Comparison of ENCODE assay signal across 9 mouse cellular contexts in genomic region chr11:52365143-52365542, GRCm38 (mm10). TPM values are rescaled to one million over a fixed set of nuclear protein-coding genes. Genes with fewer than 3 reads are reported as not detected.
DNase-seq lines count a peak whose midpoint lies in the region; ATAC-seq and TF ChIP-seq lines count a peak whose summit lies in the region.
"Had no signal": no experiment of that assay in that cellular context is flagged by ENCODE, and none has a peak within 500 bp of the region (broad histone marks: within the 10 kb centered on the region; RNA-seq: fewer than 3 reads in every experiment).

No protein-coding gene starts in this region.

- no peak for TF ChIP-seq CTCF in hindbrain, postnatal 0 days (IDR thresholded peaks at IDR 0.05; ENCODE audit: low read depth)

- peaks cover 42% of the 10 kb centered on the region for H3K4me1 ChIP-seq in hindbrain, embryonic 12.5 days
- H3K4me1 ChIP-seq in hindbrain, postnatal 0 days (ENCODE audit: insufficient read depth, low read length): peaks cover 18% of the 10 kb centered on the region

- ATAC-seq in hindbrain, embryonic 12.5 days (ENCODE audit: low FRiP score): no peak
- ATAC-seq in hindbrain, postnatal 0 days: no peak

- no peak for DNase-seq in hindbrain, postnatal 0 days (ENCODE audit: low spot score)
- peak; percentile 25 for DNase-seq in NIH3T3 (ENCODE audit: low read depth)
- peak; percentile 98 for DNase-seq in heart, adult 11 months
- DNase-seq in left cerebral cortex, postnatal 25 days (ENCODE audit: low spot score in 2 of 2): peak; percentile 47 to 65
- peak; percentile 45 to 58 for DNase-seq in right cerebral cortex, adult 2 months (ENCODE audit: low spot score in 2 of 2)
- DNase-seq in cerebellum, adult 18-20 months: no peak
- DNase-seq in cerebellum, adult 9-11 months: no peak

- H3K36me3 ChIP-seq in hindbrain, embryonic 12.5 days: no peaks in the 10 kb centered on the region
- H3K36me3 ChIP-seq in hindbrain, postnatal 0 days (ENCODE audit: insufficient read depth, low read length): no peaks in the 10 kb centered on the region

- 60% methylated on average over 1 of the region's 1 CpGs for WGBS in hindbrain, embryonic 12.5 days
- 64% methylated on average over 1 of the region's 1 CpGs for WGBS in hindbrain, postnatal 0 days

- H3K27ac ChIP-seq in hindbrain, embryonic 12.5 days: no peak overlapping the region; the same call in 1 of the 2 replicates
- H3K27ac ChIP-seq in hindbrain, postnatal 0 days: no peak overlapping the region

- peak overlapping the region; percentile 38 for H3K9ac ChIP-seq in hindbrain, embryonic 12.5 days
- no peak overlapping the region; the same call in 1 of the 2 replicates for H3K9ac ChIP-seq in hindbrain, postnatal 0 days (replicated peaks; ENCODE audit: low read length)

- no peak overlapping the region for H3K4me3 ChIP-seq in hindbrain, embryonic 12.5 days
- no peak overlapping the region for H3K4me3 ChIP-seq in hindbrain, postnatal 0 days (ENCODE audit: low read length)
- H3K4me3 ChIP-seq: erythroblast, embryonic 14.5 days had no signal

- H3K9me3 ChIP-seq in hindbrain, embryonic 12.5 days (replicated peaks): no peaks in the 10 kb centered on the region
- no peaks in the 10 kb centered on the region for H3K9me3 ChIP-seq in hindbrain, postnatal 0 days (ENCODE audit: low read length)

- intact Hi-C loops in left cerebral cortex, postnatal 25 days (cut with DNase I): no loop called here

- no peak overlapping the region for H3K4me2 ChIP-seq in hindbrain, embryonic 12.5 days (replicated peaks)
- no peak overlapping the region for H3K4me2 ChIP-seq in hindbrain, postnatal 0 days (ENCODE audit: low read depth, low read length)

- no peaks in the 10 kb centered on the region for H3K27me3 ChIP-seq in hindbrain, embryonic 12.5 days
- no peaks in the 10 kb centered on the region for H3K27me3 ChIP-seq in hindbrain, postnatal 0 days (ENCODE audit: insufficient read depth, low read length)

RNA-seq across cellular contexts. Expression of gene Vdac1, which starts 4.5 kb away (rescaled TPM):
- 232 and 233 TPM in 2 replicates for polyA plus RNA-seq in hindbrain, embryonic 12.5 days (2016; fragmentation: Nextera tagmentation; extraction: Ambion mirVana)
- 276 and 314 TPM in 2 replicates for total RNA-seq in hindbrain, postnatal 0 days (2014; rRNA removed)
- 437 and 441 TPM in 2 replicates for polyA plus RNA-seq in hindbrain, postnatal 0 days (2015; fragmentation: Nextera tagmentation; extraction: Ambion mirVana)
- total RNA-seq in left cerebral cortex, postnatal 25 days (2021): 100 to 1,000 TPM; 544 to 569 TPM

RNA-seq across cellular contexts. Expression of gene 9530068E07Rik, which starts 31.1 kb away (rescaled TPM):
- 172 and 178 TPM in 2 replicates for polyA plus RNA-seq in hindbrain, embryonic 12.5 days (2016; fragmentation: Nextera tagmentation; extraction: Ambion mirVana)
- total RNA-seq in hindbrain, postnatal 0 days (2014; rRNA removed): 125 and 142 TPM in 2 replicates
- 126 and 131 TPM in 2 replicates for polyA plus RNA-seq in hindbrain, postnatal 0 days (2015; fragmentation: Nextera tagmentation; extraction: Ambion mirVana)
- 10 to 100 TPM; 66.9 to 68.5 TPM for total RNA-seq in left cerebral cortex, postnatal 25 days (2021)

Comparison
In these comparisons a context has a peak if more than half of its experiments do, and no peak if none do; other contexts are left out.
1. DNase-seq: peak in NIH3T3 (single experiment), heart, adult 11 months (single experiment), left cerebral cortex, postnatal 25 days (2 of 2) and right cerebral cortex, adult 2 months (2 of 2); none in hindbrain, postnatal 0 days (single experiment), cerebellum, adult 18-20 months (0 of 2) and cerebellum, adult 9-11 months (single experiment).